Mouse (Mus musculus): Measurements from ENCODE around the gene Adora2a. TPM values are rescaled to one million over a fixed set of nuclear protein-coding genes. Genes with fewer than 3 reads are reported as not detected.

Gene Adora2a
- polyA plus RNA-seq, 1 experiment, result 1.3 TPM

DNA sequence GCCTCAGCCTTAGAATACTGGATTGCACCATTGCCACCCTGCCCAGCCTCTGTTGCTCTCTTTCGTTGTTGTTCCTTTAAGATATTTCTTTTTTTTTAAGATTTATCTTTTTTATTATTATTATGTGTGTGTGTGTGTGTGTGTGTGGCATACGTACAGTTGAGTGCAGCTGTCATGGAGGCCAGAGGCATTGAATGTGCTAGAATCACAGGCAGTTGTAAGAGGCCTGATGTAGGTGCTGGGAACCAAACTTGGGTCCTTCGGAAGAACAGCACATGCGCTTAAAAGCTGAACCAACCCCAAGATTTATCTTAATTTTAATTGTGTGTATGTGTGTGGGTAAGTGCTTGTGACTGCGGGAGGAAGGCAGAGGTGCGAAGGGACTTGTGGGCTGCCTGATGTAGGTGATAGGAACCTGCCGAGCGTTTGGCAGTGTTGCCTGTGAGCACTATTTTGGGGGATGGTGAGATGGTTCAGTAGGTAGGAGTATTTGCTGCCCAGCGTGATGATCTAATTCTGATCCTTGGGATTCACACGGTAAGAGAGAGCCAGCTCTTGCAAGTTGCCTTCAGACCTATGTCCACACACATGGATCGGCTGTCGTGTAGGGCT is 15.4 kb upstream of the Adora2a start:
- TF ChIP-seq E2F4 (IDR thresholded peaks at IDR 0.05; ENCODE audit: insufficient read depth) (no peak), MYOD1 (IDR thresholded peaks at IDR 0.05; ENCODE audit: control insufficient read depth in 1 of 3, insufficient read length in 2 of 3, low read depth in 2 of 3) (no peak), MYOG (IDR thresholded peaks at IDR 0.05; ENCODE audit: control insufficient read depth in 1 of 3, insufficient read depth in 1 of 3, insufficient read length in 2 of 3, low read depth in 2 of 3) (no peak), TCF3 (IDR thresholded peaks at IDR 0.05; ENCODE audit: insufficient read length, low read depth) (no peak), USF1 (IDR thresholded peaks at IDR 0.05; ENCODE audit: low read depth) (no peak), POLR2A (IDR thresholded peaks at IDR 0.05; ENCODE audit: insufficient read length, low read depth) (no peak), MAX (IDR thresholded peaks at IDR 0.05; ENCODE audit: low read depth) (no peak), TCF12 (IDR thresholded peaks at IDR 0.05; ENCODE audit: insufficient read depth, poor library complexity, severe bottlenecking) (no peak), REST (IDR thresholded peaks at IDR 0.05; ENCODE audit: insufficient read depth, insufficient read length) (no peak), CEBPB (IDR thresholded peaks at IDR 0.05; ENCODE audit: insufficient read depth, poor library complexity, severe bottlenecking) (no peak), SRF (IDR thresholded peaks at IDR 0.05; ENCODE audit: control insufficient read depth, insufficient read length, low read depth) (no peak), POLR2AphosphoS2 (IDR thresholded peaks at IDR 0.05; ENCODE audit: insufficient read length, low read depth) (no peak)
- Histone ChIP-seq H3K36me3 (ENCODE audit: control insufficient read depth, insufficient read depth) (peaks cover 4% of the 10 kb centered on the region), H3K4me2 (ENCODE audit: low read depth) (no peak overlapping the region), H3ac (ENCODE audit: control insufficient read depth, insufficient read length) (no peak overlapping the region), H3K27me3 (ENCODE audit: control insufficient read depth, insufficient read depth, insufficient read length) (no peaks in the 10 kb centered on the region), H3K4me3 (no peak overlapping the region), H3K79me2 (ENCODE audit: control insufficient read depth, insufficient read depth) (peaks cover 8% of the 10 kb centered on the region)

GRCm38 (mm10) chr10:75301937-75302336 is 14.7 kb upstream of the Adora2a start:
- H3K79me2 ChIP-seq (ENCODE audit: control insufficient read depth, insufficient read depth), result peaks cover 8% of the 10 kb centered on the region
- H3K36me3 ChIP-seq (ENCODE audit: control insufficient read depth, insufficient read depth), result no peaks in the 10 kb centered on the region
- TF ChIP-seq POLR2AphosphoS2 (IDR thresholded peaks at IDR 0.05; ENCODE audit: insufficient read length, low read depth) (no peak), POLR2A (IDR thresholded peaks at IDR 0.05; ENCODE audit: insufficient read length, low read depth) (no peak), MAX (IDR thresholded peaks at IDR 0.05; ENCODE audit: low read depth) (no peak)
- no peak overlapping the region for H3K4me2 ChIP-seq (ENCODE audit: low read depth)
- H3ac ChIP-seq (ENCODE audit: control insufficient read depth, insufficient read length), result no peak overlapping the region
- no peaks in the 10 kb centered on the region for H3K27me3 ChIP-seq (ENCODE audit: control insufficient read depth, insufficient read depth, insufficient read length)
- H3K4me3 ChIP-seq, result no peak overlapping the region

DNA sequence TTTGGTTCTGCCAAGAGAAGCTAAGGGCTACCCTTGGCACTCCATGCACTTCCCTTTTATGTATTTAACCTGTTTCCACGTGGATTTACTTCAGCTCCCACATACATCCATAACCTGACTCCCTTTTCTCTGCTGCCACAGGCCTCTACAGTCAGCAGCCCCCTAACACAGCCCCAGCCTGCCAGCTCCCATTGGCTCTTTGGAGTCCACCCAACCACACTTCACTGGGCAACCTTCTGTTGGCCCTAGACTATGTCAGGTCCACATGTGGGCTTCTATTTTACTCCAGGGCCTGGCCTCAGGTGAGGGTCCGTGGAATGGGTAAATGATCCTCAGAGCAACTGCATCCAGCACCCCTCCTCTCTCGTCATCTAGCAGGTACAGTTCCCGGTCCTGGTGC is 14.1 kb upstream of the Adora2a start:
- Histone ChIP-seq H3K27me3 (ENCODE audit: control insufficient read depth, insufficient read depth, insufficient read length) (no peaks in the 10 kb centered on the region), H3K4me3 (no peak overlapping the region), H3K36me3 (ENCODE audit: control insufficient read depth, insufficient read depth) (peaks cover 5% of the 10 kb centered on the region), H3K79me2 (ENCODE audit: control insufficient read depth, insufficient read depth) (peaks cover 8% of the 10 kb centered on the region), H3ac (ENCODE audit: control insufficient read depth, insufficient read length) (no peak overlapping the region), H3K4me2 (ENCODE audit: low read depth) (no peak overlapping the region)
- TF ChIP-seq CEBPB (IDR thresholded peaks at IDR 0.05; ENCODE audit: insufficient read depth, poor library complexity, severe bottlenecking), result no peak
- no peak for TF ChIP-seq USF1 (IDR thresholded peaks at IDR 0.05; ENCODE audit: low read depth)
- no peak for TF ChIP-seq TCF3 (IDR thresholded peaks at IDR 0.05; ENCODE audit: insufficient read length, low read depth)
- TF ChIP-seq E2F4 (IDR thresholded peaks at IDR 0.05; ENCODE audit: insufficient read depth), result no peak
- TF ChIP-seq TCF12 (IDR thresholded peaks at IDR 0.05; ENCODE audit: insufficient read depth, poor library complexity, severe bottlenecking), result no peak
- no peak for TF ChIP-seq SRF (IDR thresholded peaks at IDR 0.05; ENCODE audit: control insufficient read depth, insufficient read length, low read depth)
- TF ChIP-seq MYOD1 (IDR thresholded peaks at IDR 0.05; ENCODE audit: control insufficient read depth in 1 of 3, insufficient read length in 2 of 3, low read depth in 2 of 3), result no peak
- TF ChIP-seq REST (IDR thresholded peaks at IDR 0.05; ENCODE audit: insufficient read depth, insufficient read length), result no peak
- TF ChIP-seq MYOG (IDR thresholded peaks at IDR 0.05; ENCODE audit: control insufficient read depth in 1 of 3, insufficient read depth in 1 of 3, insufficient read length in 2 of 3, low read depth in 2 of 3), result no peak
- TF ChIP-seq POLR2AphosphoS2 (IDR thresholded peaks at IDR 0.05; ENCODE audit: insufficient read length, low read depth), result no peak
- no peak for TF ChIP-seq MAX (IDR thresholded peaks at IDR 0.05; ENCODE audit: low read depth)
- TF ChIP-seq POLR2A (IDR thresholded peaks at IDR 0.05; ENCODE audit: insufficient read length, low read depth), result no peak

DNA sequence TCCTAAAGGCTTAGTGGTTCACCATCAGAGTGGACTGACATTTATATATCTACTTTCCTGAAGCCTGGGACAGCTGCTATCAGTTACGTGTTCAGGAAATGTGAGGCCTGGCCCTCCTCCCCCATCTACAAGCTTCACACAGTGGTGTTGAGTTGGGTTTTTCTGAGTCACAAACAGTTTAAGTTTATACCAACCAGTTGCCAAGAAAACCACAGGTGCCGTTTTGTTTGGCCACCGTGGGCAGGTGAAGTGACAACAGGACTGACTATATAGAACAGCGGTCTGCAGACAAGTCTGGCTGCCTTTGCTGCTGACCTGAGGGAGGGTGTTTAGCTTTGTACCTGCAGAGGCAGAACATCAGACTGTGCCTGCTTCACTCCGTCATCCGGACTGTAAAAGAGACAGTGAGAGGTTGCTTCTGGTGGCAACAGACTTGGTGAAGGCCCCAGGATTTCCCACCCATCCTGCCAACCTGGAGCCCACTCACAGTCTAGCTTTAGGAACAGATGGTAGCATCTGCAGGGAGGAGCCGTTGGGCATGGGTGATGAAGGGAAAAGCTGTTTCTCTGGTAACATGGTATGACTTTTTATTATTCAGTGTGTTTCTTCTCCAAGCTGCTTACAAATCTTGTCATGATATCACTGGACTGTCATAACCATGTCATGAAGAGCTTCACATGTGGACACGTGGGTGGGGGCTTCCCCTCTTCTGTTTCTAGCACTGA is 13.2 kb upstream of the Adora2a start:
- Histone ChIP-seq H3ac (ENCODE audit: control insufficient read depth, insufficient read length) (no peak overlapping the region), H3K36me3 (ENCODE audit: control insufficient read depth, insufficient read depth) (peaks cover 7% of the 10 kb centered on the region), H3K4me2 (ENCODE audit: low read depth) (no peak overlapping the region), H3K27me3 (ENCODE audit: control insufficient read depth, insufficient read depth, insufficient read length) (no peaks in the 10 kb centered on the region), H3K79me2 (ENCODE audit: control insufficient read depth, insufficient read depth) (peaks cover 6% of the 10 kb centered on the region), H3K4me3 (no peak overlapping the region)
- TF ChIP-seq TCF3 (IDR thresholded peaks at IDR 0.05; ENCODE audit: insufficient read length, low read depth) (no peak), MYOD1 (IDR thresholded peaks at IDR 0.05; ENCODE audit: control insufficient read depth in 1 of 3, insufficient read length in 2 of 3, low read depth in 2 of 3) (peak in 1 of 3 experiments; percentile 35)

- peaks cover 7% of the 10 kb centered on the region for H3K36me3 ChIP-seq (ENCODE audit: control insufficient read depth, insufficient read depth)
- no peak overlapping the region for H3K4me3 ChIP-seq
- TF ChIP-seq E2F4 (IDR thresholded peaks at IDR 0.05; ENCODE audit: insufficient read depth) (no peak), SRF (IDR thresholded peaks at IDR 0.05; ENCODE audit: control insufficient read depth, insufficient read length, low read depth) (no peak), CEBPB (IDR thresholded peaks at IDR 0.05; ENCODE audit: insufficient read depth, poor library complexity, severe bottlenecking) (no peak), POLR2A (IDR thresholded peaks at IDR 0.05; ENCODE audit: insufficient read length, low read depth) (no peak), TCF12 (IDR thresholded peaks at IDR 0.05; ENCODE audit: insufficient read depth, poor library complexity, severe bottlenecking) (no peak), REST (IDR thresholded peaks at IDR 0.05; ENCODE audit: insufficient read depth, insufficient read length) (no peak)
- no peak overlapping the region for H3K4me2 ChIP-seq (ENCODE audit: low read depth)
- no peak overlapping the region for H3ac ChIP-seq (ENCODE audit: control insufficient read depth, insufficient read length)
- H3K79me2 ChIP-seq (ENCODE audit: control insufficient read depth, insufficient read depth), result peaks cover under 1% of the 10 kb centered on the region
- H3K27me3 ChIP-seq (ENCODE audit: control insufficient read depth, insufficient read depth, insufficient read length), result no peaks in the 10 kb centered on the region
Measured at GRCm38 (mm10) chr10:75304049-75304405, 12.7 kb upstream of the Adora2a start.

Measured in myocyte (in vitro differentiated cells).